Mouse (Mus musculus): ENCODE results near the gene Avl9.

- TF ChIP-seq CTCF (IDR thresholded peaks at IDR 0.05; ENCODE audit: control insufficient read depth, insufficient read depth, low read length) (no peak), POLR2A (IDR thresholded peaks at IDR 0.05; ENCODE audit: borderline replicate concordance, control insufficient read depth, low read depth, low read length) (no peak)
Observed at GRCm38 (mm10) chr6:56779636-56780035, 64.9 kb downstream of the Avl9 start.
